Mouse (Mus musculus) heart, embryonic 13.5 days (tissue): ENCODE measurements at regions not wholly inside any gene's neighbourhood (a gene's known extent, or its start where the extent isn't known, plus 50 kb on each side); places are given as distances from the start of the nearest gene placed in this dataset.
"Not testable (repeated sequence)": the region's sequence is repeated elsewhere in the genome, so short reads cannot be mapped to it uniquely, and the experiment has no call there.

Experiments
- ATAC-seq: fragments of 200-750 bp; cut with Nextera tagmentation; 2 replicates; pipeline ENCODE4 v1.8.0; 2017; ENCODE audit warnings: moderate TSS enrichment; ENCODE audit not compliant: insufficient number of reproducible peaks, low FRiP score, low TSS enrichment; ENCODE audit errors: extremely low read depth
- H3K27ac ChIP-seq: fragments of 300-500 bp; sonication (generic); replicated peaks from 2 replicates; pipeline ENCODE4 v1.5.1; 2015; ENCODE audit warnings: moderate library complexity, mild to moderate bottlenecking, inconsistent platforms
- H3K27me3 ChIP-seq: fragments of 300-500 bp; sonication (generic); replicated peaks from 2 replicates; pipeline ENCODE4 v1.6.1; 2015; ENCODE audit warnings: mild to moderate bottlenecking, inconsistent platforms
- H3K36me3 ChIP-seq: fragments of 300-500 bp; sonication (generic); 2 replicates; pipeline ENCODE4 v1.6.1; 2015; ENCODE audit warnings: mild to moderate bottlenecking, inconsistent platforms
- H3K4me1 ChIP-seq: fragments of 300-500 bp; sonication (generic); 2 replicates; pipeline ENCODE4 v1.6.1; 2015; ENCODE audit warnings: inconsistent platforms
- H3K4me2 ChIP-seq: fragments of 300-500 bp; sonication (generic); 2 replicates; pipeline ENCODE4 v1.6.1; 2015; ENCODE audit warnings: inconsistent platforms, mild to moderate bottlenecking, moderate library complexity
- H3K4me3 ChIP-seq: fragments of 300-500 bp; sonication (generic); 2 replicates; pipeline ENCODE4 v1.5.1; 2015; ENCODE audit warnings: moderate library complexity, mild to moderate bottlenecking, inconsistent platforms
- H3K9ac ChIP-seq: fragments of 300-500 bp; sonication (generic); 2 replicates; pipeline ENCODE4 v1.6.1; 2015; ENCODE audit warnings: inconsistent platforms, mild to moderate bottlenecking, moderate library complexity
- H3K9me3 ChIP-seq: fragments of 300-500 bp; sonication (generic); 2 replicates; pipeline ENCODE4 v1.6.1; 2016; ENCODE audit warnings: inconsistent platforms
- WGBS: fragments of 180-500 bp; shearing (Covaris S2); methylation state at CpG from one replicate; pipeline ENCODE4 v1.1.7; 2015; ENCODE audit warnings: mixed read lengths; 5-methylcytosine and 5-hydroxymethylcytosine counted together

GRCm38 (mm10) chr3:21729328-21729727, 347.1 kb upstream of the Tbl1xr1 start:
- no peaks in the 10 kb centered on the region for H3K27me3 ChIP-seq
- H3K4me2 ChIP-seq = no peak overlapping the region
- no peak overlapping the region for H3K27ac ChIP-seq
- no peaks in the 10 kb centered on the region for H3K36me3 ChIP-seq
- no peaks in the 10 kb centered on the region for H3K9me3 ChIP-seq
- no peaks in the 10 kb centered on the region for H3K4me1 ChIP-seq
- ATAC-seq = no peak
- H3K4me3 ChIP-seq = no peak overlapping the region
- no peak overlapping the region for H3K9ac ChIP-seq
- WGBS = 69% methylated on average over 1 of the region's 1 CpGs

GRCm38 (mm10) chr3:21735688-21736087, 340.8 kb upstream of the Tbl1xr1 start:
- H3K4me1 ChIP-seq, H3K27ac ChIP-seq, ATAC-seq, H3K27me3 ChIP-seq, H3K9me3 ChIP-seq, H3K9ac ChIP-seq, H3K36me3 ChIP-seq, H3K4me2 ChIP-seq, H3K4me3 ChIP-seq: not testable (repeated sequence)
- WGBS = 87% methylated on average over 2 of the region's 2 CpGs

GRCm38 (mm10) chr3:21739720-21740119, 336.7 kb upstream of the Tbl1xr1 start:
- Histone ChIP-seq H3K4me2 (no peak overlapping the region), H3K27ac (no peak overlapping the region), H3K4me1 (no peaks in the 10 kb centered on the region), H3K9ac (no peak overlapping the region), H3K36me3 (no peaks in the 10 kb centered on the region), H3K9me3 (peaks cover 10% of the 10 kb centered on the region; the same call in 1 of the 2 replicates), H3K27me3 (no peaks in the 10 kb centered on the region), H3K4me3 (no peak overlapping the region)
- 65% methylated on average over 4 of the region's 4 CpGs for WGBS
- no peak for ATAC-seq

- H3K36me3 ChIP-seq = no peaks in the 10 kb centered on the region
- no peak overlapping the region for H3K4me3 ChIP-seq
- no peaks in the 10 kb centered on the region for H3K27me3 ChIP-seq
- no peak for ATAC-seq
- no peaks in the 10 kb centered on the region for H3K4me1 ChIP-seq
- no peak overlapping the region for H3K4me2 ChIP-seq
- H3K27ac ChIP-seq = no peak overlapping the region
- 0 out of 2 replicates have a peak, but pooled peaks cover 2% of the 10 kb centered on the region for H3K9me3 ChIP-seq
- 86% methylated on average over 1 of the region's 1 CpGs for WGBS
- no peak overlapping the region for H3K9ac ChIP-seq
Measured at GRCm38 (mm10) chr3:21744107-21744506, 332.3 kb upstream of the Tbl1xr1 start.

GRCm38 (mm10) chr3:21760516-21761218, 315.8 kb upstream of the Tbl1xr1 start:
- Histone ChIP-seq H3K4me1 (no peaks in the 10 kb centered on the region), H3K4me3 (no peak overlapping the region), H3K27ac (no peak overlapping the region), H3K36me3 (no peaks in the 10 kb centered on the region), H3K27me3 (no peaks in the 10 kb centered on the region), H3K9ac (no peak overlapping the region), H3K9me3 (peaks cover under 1% of the 10 kb centered on the region; the same call in 1 of the 2 replicates), H3K4me2 (no peak overlapping the region)
- 36% methylated on average over 2 of the region's 2 CpGs for WGBS
- no peak for ATAC-seq

GRCm38 (mm10) chr3:21761219-21761600, 315.2 kb upstream of the Tbl1xr1 start:
- ATAC-seq = no peak
- H3K36me3 ChIP-seq = no peaks in the 10 kb centered on the region

GRCm38 (mm10) chr3:21761909-21762308, 314.5 kb upstream of the Tbl1xr1 start:
- no peak for ATAC-seq

More at GRCm38 (mm10) chr3:21761219-21761600, 315.2 kb upstream of the Tbl1xr1 start:
- Histone ChIP-seq H3K4me3 (no peak overlapping the region), H3K27ac (no peak overlapping the region), H3K4me1 (no peaks in the 10 kb centered on the region), H3K9me3 (no peaks in the 10 kb centered on the region), H3K27me3 (no peaks in the 10 kb centered on the region), H3K9ac (no peak overlapping the region), H3K4me2 (no peak overlapping the region)

GRCm38 (mm10) chr3:21768081-21768480, 308.4 kb upstream of the Tbl1xr1 start:
- ATAC-seq = no peak
- H3K4me1 ChIP-seq = peaks cover 11% of the 10 kb centered on the region
- no peak overlapping the region for H3K9ac ChIP-seq
- H3K4me3 ChIP-seq = no peak overlapping the region
- H3K9me3 ChIP-seq = no peaks in the 10 kb centered on the region
- H3K36me3 ChIP-seq = no peaks in the 10 kb centered on the region
- H3K4me2 ChIP-seq = no peak overlapping the region
- 90% methylated on average over 1 of the region's 1 CpGs for WGBS
- H3K27ac ChIP-seq = no peak overlapping the region
- no peaks in the 10 kb centered on the region for H3K27me3 ChIP-seq

More at GRCm38 (mm10) chr3:21761909-21762308, 314.5 kb upstream of the Tbl1xr1 start:
- Histone ChIP-seq H3K4me2 (no peak overlapping the region), H3K27me3 (no peaks in the 10 kb centered on the region), H3K9ac (no peak overlapping the region), H3K36me3 (no peaks in the 10 kb centered on the region), H3K4me1 (no peaks in the 10 kb centered on the region), H3K4me3 (no peak overlapping the region), H3K27ac (no peak overlapping the region), H3K9me3 (no peaks in the 10 kb centered on the region)
- 88% methylated on average over 3 of the region's 3 CpGs for WGBS

GRCm38 (mm10) chr3:21769920-21770547, 306.4 kb upstream of the Tbl1xr1 start:
- Histone ChIP-seq H3K4me1 (peaks cover 11% of the 10 kb centered on the region), H3K4me2 (no peak overlapping the region), H3K36me3 (no peaks in the 10 kb centered on the region), H3K4me3 (no peak overlapping the region), H3K9ac (no peak overlapping the region), H3K9me3 (no peaks in the 10 kb centered on the region), H3K27ac (0 out of 2 replicates have a peak overlapping the region, but pooled peaks have one; percentile 1), H3K27me3 (no peaks in the 10 kb centered on the region)
- no peak for ATAC-seq
- 26% methylated on average over 9 of the region's 9 CpGs for WGBS

- no peak for ATAC-seq
- Histone ChIP-seq H3K4me2 (no peak overlapping the region), H3K4me3 (no peak overlapping the region), H3K36me3 (no peaks in the 10 kb centered on the region), H3K9ac (no peak overlapping the region), H3K27me3 (no peaks in the 10 kb centered on the region), H3K9me3 (no peaks in the 10 kb centered on the region), H3K27ac (no peak overlapping the region), H3K4me1 (peaks cover 17% of the 10 kb centered on the region)
- WGBS = 57% methylated on average over 4 of the region's 4 CpGs
Measured at GRCm38 (mm10) chr3:21771752-21772298, 304.6 kb upstream of the Tbl1xr1 start.

GRCm38 (mm10) chr3:21774172-21774842, 302.1 kb upstream of the Tbl1xr1 start:
- peaks cover 17% of the 10 kb centered on the region for H3K4me1 ChIP-seq
- no peaks in the 10 kb centered on the region for H3K27me3 ChIP-seq
- ATAC-seq = no peak
- H3K9ac ChIP-seq = no peak overlapping the region
- H3K9me3 ChIP-seq = no peaks in the 10 kb centered on the region
- no peak overlapping the region for H3K4me3 ChIP-seq
- WGBS = 75% methylated on average over 4 of the region's 4 CpGs
- H3K36me3 ChIP-seq = no peaks in the 10 kb centered on the region
- no peak overlapping the region for H3K4me2 ChIP-seq
- H3K27ac ChIP-seq = no peak overlapping the region
